Mouse (Mus musculus): ENCODE measurements around the gene Cct8. TPM values are rescaled to one million over a fixed set of nuclear protein-coding genes. Genes with fewer than 3 reads are reported as not detected.

The Cct8 gene
- polyA plus RNA-seq, 1 experiment from 2014 or later: 181 TPM

DNA sequence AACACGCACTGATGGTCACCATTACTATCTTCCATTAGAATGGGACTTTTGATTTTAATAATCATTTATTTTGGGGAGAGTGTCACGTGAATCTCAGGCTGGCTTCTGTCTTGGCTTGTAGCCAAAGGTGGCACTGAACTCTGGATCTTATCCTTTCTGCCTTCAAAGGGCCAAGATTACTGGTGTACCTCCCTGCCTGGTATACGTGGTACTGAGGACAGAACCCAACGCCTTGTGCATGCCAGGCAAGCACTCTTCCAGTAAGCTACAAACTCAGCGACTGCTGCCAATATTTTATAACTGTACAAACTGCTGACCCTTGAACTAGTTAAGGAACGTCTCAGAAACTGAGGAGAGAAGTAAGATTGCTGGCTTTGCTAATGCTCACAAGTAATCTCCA, 60.7 kb downstream of the Cct8 start:
- DNase-seq (ENCODE audit: low spot score) (no peak), ATAC-seq (ENCODE audit: low FRiP score, low TSS enrichment) (no peak)
- H3K9ac ChIP-seq (ENCODE audit: low read length): no peak overlapping the region
- H3K9me3 ChIP-seq (ENCODE audit: control insufficient read depth, low read length): no peaks in the 10 kb centered on the region
- no peak overlapping the region for H3K4me2 ChIP-seq (replicated peaks; ENCODE audit: low read depth)
- no peak overlapping the region for H3K4me3 ChIP-seq (ENCODE audit: low read depth, low read length)
- H3K27me3 ChIP-seq (ENCODE audit: control insufficient read depth, insufficient read depth, low read length): no peaks in the 10 kb centered on the region
- 73% methylated on average over 6 of the region's 6 CpGs for WGBS
- TF ChIP-seq EP300 (optimal IDR thresholded peaks at IDR 0.05) (no peak), CTCF (IDR thresholded peaks at IDR 0.05; ENCODE audit: low read depth) (no peak)
- H3K4me1 ChIP-seq (replicated peaks; ENCODE audit: control insufficient read depth, insufficient read depth): no peaks in the 10 kb centered on the region; the same call in 1 of the 2 replicates
- no peak overlapping the region for H3K27ac ChIP-seq (replicated peaks)
- no peaks in the 10 kb centered on the region for H3K36me3 ChIP-seq (ENCODE audit: control insufficient read depth, insufficient read depth, low read length)

DNA sequence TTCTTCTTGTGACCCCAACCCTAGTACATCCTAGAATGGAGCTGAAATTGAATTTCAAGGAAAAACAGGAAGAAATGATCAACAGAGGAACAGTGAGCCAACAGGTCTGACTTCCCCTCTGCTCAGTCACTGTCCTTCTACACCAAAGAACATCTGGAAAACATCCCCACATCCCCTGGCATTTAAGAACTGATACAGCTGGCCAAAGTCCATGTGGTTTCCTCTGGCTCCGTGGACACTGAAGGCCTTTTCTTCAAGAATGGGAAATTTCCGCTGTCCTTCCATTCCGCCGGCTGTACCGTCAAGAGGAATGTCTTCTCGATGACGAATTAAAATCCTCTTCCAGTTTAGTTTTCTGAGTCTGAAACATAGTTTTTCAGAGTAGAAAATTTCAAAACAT, 61.4 kb downstream of the Cct8 start:
- 81% methylated on average over 7 of the region's 7 CpGs for WGBS
- no peak for DNase-seq (ENCODE audit: low spot score)

More for the DNA sequence above, 61.4 kb downstream of the Cct8 start:
- H3K4me2 ChIP-seq (replicated peaks; ENCODE audit: low read depth): no peak overlapping the region
- H3K9me3 ChIP-seq (ENCODE audit: control insufficient read depth, low read length): no peaks in the 10 kb centered on the region
- no peaks in the 10 kb centered on the region for H3K4me1 ChIP-seq (replicated peaks; ENCODE audit: control insufficient read depth, insufficient read depth)
- no peak for ATAC-seq (ENCODE audit: low FRiP score, low TSS enrichment)
- H3K9ac ChIP-seq (ENCODE audit: low read length): no peak overlapping the region
- TF ChIP-seq CTCF (IDR thresholded peaks at IDR 0.05; ENCODE audit: low read depth) (no peak), EP300 (optimal IDR thresholded peaks at IDR 0.05) (no peak)
- no peak overlapping the region for H3K27ac ChIP-seq (replicated peaks)
- H3K4me3 ChIP-seq (ENCODE audit: low read depth, low read length): no peak overlapping the region
- no peaks in the 10 kb centered on the region for H3K36me3 ChIP-seq (ENCODE audit: control insufficient read depth, insufficient read depth, low read length)
- H3K27me3 ChIP-seq (ENCODE audit: control insufficient read depth, insufficient read depth, low read length): no peaks in the 10 kb centered on the region

Other genes with a start within 250 kb of the Cct8 start
- gene N6amt1, start 141.7 kb downstream of the Cct8 start, polyA plus RNA-seq (2015; fragmentation: Nextera tagmentation; extraction: Ambion mirVana): 19.9 and 20.1 TPM in 2 replicates
- 8.1 and 9.2 TPM in 2 replicates for gene Ltn1, start 63.3 kb downstream of the Cct8 start, polyA plus RNA-seq (2015; fragmentation: Nextera tagmentation; extraction: Ambion mirVana)
- gene Rwdd2b, start 55.3 kb downstream of the Cct8 start, polyA plus RNA-seq (2015; fragmentation: Nextera tagmentation; extraction: Ambion mirVana): 6.9 and 7.5 TPM in 2 replicates
- 37.0 and 40.1 TPM in 2 replicates for gene Usp16, start 41.2 kb downstream of the Cct8 start, polyA plus RNA-seq (2015; fragmentation: Nextera tagmentation; extraction: Ambion mirVana)
- 0.19 and 0.58 TPM in 2 replicates for gene Map3k7cl, start 57.5 kb upstream of the Cct8 start, polyA plus RNA-seq (2015; fragmentation: Nextera tagmentation; extraction: Ambion mirVana)
- 4.3 and 5.3 TPM in 2 replicates for gene Bach1, start 203.1 kb upstream of the Cct8 start, polyA plus RNA-seq (2015; fragmentation: Nextera tagmentation; extraction: Ambion mirVana)

Data from stomach, postnatal 0 days (tissue).